Comparison of ENCODE assay signal across 9 mouse cellular contexts in genomic region chr15:101253563-101253885, GRCm38 (mm10). TPM values are rescaled to one million over a fixed set of nuclear protein-coding genes. Genes with fewer than 3 reads are reported as not detected.
DNase-seq lines count a peak whose midpoint lies in the region; ATAC-seq and TF ChIP-seq lines count a peak whose summit lies in the region.
"Had no signal": no experiment of that assay in that cellular context is flagged by ENCODE, and none has a peak within 500 bp of the region (broad histone marks: within the 10 kb centered on the region; RNA-seq: fewer than 3 reads in every experiment).

No protein-coding gene starts in this region.

- peak overlapping the region; percentile 70; the same call in 1 of the 2 replicates for H3K27ac ChIP-seq in heart, postnatal 0 days (ENCODE audit: low read depth)
- H3K27ac ChIP-seq in bone marrow, adult 2 months (ENCODE audit: control insufficient read depth, insufficient read depth, low read depth, low read length, poor library complexity): peak overlapping the region; percentile 16; the same call in 1 of the 2 replicates
- no peak overlapping the region for H3K27ac ChIP-seq in hindbrain, embryonic 12.5 days
- no peak overlapping the region for H3K27ac ChIP-seq in midbrain, embryonic 11.5 days (ENCODE audit: low read depth, low read length)

- no peak for DNase-seq in heart, postnatal 0 days (ENCODE audit: low spot score)
- no peak for DNase-seq in heart, postnatal 25 days (ENCODE audit: low spot score)
- no peak for DNase-seq in midbrain, embryonic 11.5 days (ENCODE audit: low spot score, missing footprints)
- DNase-seq in ovary, adult 18-20 months (ENCODE audit: low spot score): no peak
- no peak for DNase-seq in urinary bladder, adult 18-20 months (ENCODE audit: low spot score in 2 of 2)

- peak overlapping the region; percentile 89 for H3K4me2 ChIP-seq in heart, postnatal 0 days (ENCODE audit: low read depth, low read length)
- peak overlapping the region; percentile 92 for H3K4me2 ChIP-seq in hindbrain, embryonic 12.5 days (replicated peaks)
- peak overlapping the region; percentile 81 for H3K4me2 ChIP-seq in midbrain, embryonic 11.5 days

- 27% methylated on average over 3 of the region's 3 CpGs for WGBS in heart, postnatal 0 days
- WGBS in bone marrow, adult 2 months: 32% methylated on average over 3 of the region's 3 CpGs
- WGBS in hindbrain, embryonic 12.5 days: 41% methylated on average over 3 of the region's 3 CpGs
- 41% methylated on average over 3 of the region's 3 CpGs for WGBS in midbrain, embryonic 11.5 days

- no peaks in the 10 kb centered on the region for H3K36me3 ChIP-seq in heart, postnatal 0 days (replicated peaks; ENCODE audit: control insufficient read depth, insufficient read depth, low read length)
- H3K36me3 ChIP-seq in hindbrain, embryonic 12.5 days: no peaks in the 10 kb centered on the region
- no peaks in the 10 kb centered on the region for H3K36me3 ChIP-seq in midbrain, embryonic 11.5 days (ENCODE audit: control insufficient read depth, insufficient read depth, low read length)

- no peak for TF ChIP-seq CTCF in heart, postnatal 0 days (IDR thresholded peaks at IDR 0.05; ENCODE audit: low read depth)
- no peak for TF ChIP-seq CTCF in bone marrow, adult 2 months (IDR thresholded peaks at IDR 0.05; ENCODE audit: control insufficient read depth, insufficient read depth, low read length)

- TF ChIP-seq EP300 in heart, postnatal 0 days (IDR thresholded peaks at IDR 0.05; ENCODE audit: low read depth): no peak

- H3K9me3 ChIP-seq in heart, postnatal 0 days (replicated peaks; ENCODE audit: control insufficient read depth, low read length): no peaks in the 10 kb centered on the region
- no peaks in the 10 kb centered on the region for H3K9me3 ChIP-seq in hindbrain, embryonic 12.5 days (replicated peaks)
- no peaks in the 10 kb centered on the region for H3K9me3 ChIP-seq in midbrain, embryonic 11.5 days (ENCODE audit: control insufficient read depth, low read length)

- H3K9ac ChIP-seq in heart, postnatal 0 days (replicated peaks; ENCODE audit: low read depth, low read length): no peak overlapping the region
- H3K9ac ChIP-seq in hindbrain, embryonic 12.5 days: peak overlapping the region; percentile 84
- peak overlapping the region; percentile 73 for H3K9ac ChIP-seq in midbrain, embryonic 11.5 days (ENCODE audit: low read length)

- no peaks in the 10 kb centered on the region for H3K27me3 ChIP-seq in heart, postnatal 0 days (ENCODE audit: control insufficient read depth, insufficient read depth, low read length)
- H3K27me3 ChIP-seq in hindbrain, embryonic 12.5 days: peaks cover 11% of the 10 kb centered on the region
- H3K27me3 ChIP-seq in midbrain, embryonic 11.5 days (ENCODE audit: control insufficient read depth, insufficient read depth, low read length): no peaks in the 10 kb centered on the region; the same call in 1 of the 2 replicates

- ATAC-seq in heart, postnatal 0 days (ENCODE audit: insufficient read depth, low read depth): no peak
- ATAC-seq in hindbrain, embryonic 12.5 days (ENCODE audit: low FRiP score): no peak
- peak; percentile 29 for ATAC-seq in midbrain, embryonic 11.5 days (ENCODE audit: low FRiP score)
- no peak for ATAC-seq in monocyte, adult 5-6 weeks (replicated peaks; ENCODE audit: insufficient number of reproducible peaks, low FRiP score, low TSS enrichment, poor library complexity, severe bottlenecking)

- peaks cover 36% of the 10 kb centered on the region for H3K4me1 ChIP-seq in heart, postnatal 0 days (ENCODE audit: control insufficient read depth, insufficient read depth)
- H3K4me1 ChIP-seq in bone marrow, adult 2 months (ENCODE audit: control insufficient read depth, insufficient read depth, low read length): peaks cover 9% of the 10 kb centered on the region
- 0 out of 2 replicates have a peak, but pooled peaks cover 4% of the 10 kb centered on the region for H3K4me1 ChIP-seq in hindbrain, embryonic 12.5 days
- H3K4me1 ChIP-seq in midbrain, embryonic 11.5 days (ENCODE audit: control insufficient read depth, insufficient read depth, low read length): 0 out of 2 replicates have a peak, but pooled peaks cover 3% of the 10 kb centered on the region

- no peak for TF ChIP-seq POLR2A in bone marrow, adult 2 months (IDR thresholded peaks at IDR 0.05; ENCODE audit: borderline replicate concordance, control insufficient read depth, low read depth, low read length)

- intact Hi-C loops in heart, postnatal 25 days (cut with DNase I): no loop called here

- H3K4me3 ChIP-seq in heart, postnatal 0 days (ENCODE audit: low read depth, low read length): peak overlapping the region; percentile 62
- peak overlapping the region; percentile 43 for H3K4me3 ChIP-seq in bone marrow, adult 2 months (replicated peaks; ENCODE audit: control insufficient read depth, low read depth, low read length)
- peak overlapping the region; percentile 56 for H3K4me3 ChIP-seq in hindbrain, embryonic 12.5 days
- peak overlapping the region; percentile 54 for H3K4me3 ChIP-seq in midbrain, embryonic 11.5 days (ENCODE audit: low read depth, low read length)

RNA-seq across cellular contexts. Expression of gene Nr4a1, which starts 0.5 kb away (rescaled TPM):
- total RNA-seq in heart, postnatal 0 days (2014; rRNA removed; ENCODE audit: low replicate concordance): 40.2 and 56.0 TPM in 2 replicates
- polyA plus RNA-seq in heart, postnatal 0 days (2015; fragmentation: Nextera tagmentation; extraction: Ambion mirVana): 7.4 and 8.6 TPM in 2 replicates
- total RNA-seq in heart, postnatal 25 days (2021): 1 to 10 TPM; 5.5 to 6.3 TPM
- 9.1 and 10.0 TPM in 2 replicates for polyA plus RNA-seq in bone marrow, adult 2 months (2011; ENCODE audit: insufficient read depth, insufficient read length, low replicate concordance, missing spikeins)
- polyA plus RNA-seq in hindbrain, embryonic 12.5 days (2016; fragmentation: Nextera tagmentation; extraction: Ambion mirVana): 4.4 and 5.5 TPM in 2 replicates
- 1.3 TPM in 2 replicates for polyA plus RNA-seq in midbrain, embryonic 11.5 days (2014; fragmentation: Nextera tagmentation; extraction: Ambion mirVana)
- 717 to 1,434 TPM (median 717 TPM) in 3 replicates for total RNA-seq in monocyte, adult 5-6 weeks (2017)

RNA-seq across cellular contexts. Expression of gene Grasp, which starts 29.5 kb away (rescaled TPM):
- 8.0 and 21.3 TPM in 2 replicates for total RNA-seq in heart, postnatal 0 days (2014; rRNA removed; ENCODE audit: low replicate concordance)
- 2.0 and 2.3 TPM in 2 replicates for polyA plus RNA-seq in heart, postnatal 0 days (2015; fragmentation: Nextera tagmentation; extraction: Ambion mirVana)
- total RNA-seq in heart, postnatal 25 days (2021): 10 to 100 TPM in 1 of 2 experiments, 1 to 10 TPM in 1; 9.4 to 12.3 TPM
- polyA plus RNA-seq in bone marrow, adult 2 months (2011; ENCODE audit: insufficient read depth, insufficient read length, low replicate concordance, missing spikeins): 2.5 and 2.6 TPM in 2 replicates
- 4.8 and 8.2 TPM in 2 replicates for polyA plus RNA-seq in hindbrain, embryonic 12.5 days (2016; fragmentation: Nextera tagmentation; extraction: Ambion mirVana)
- 3.6 and 4.5 TPM in 2 replicates for polyA plus RNA-seq in midbrain, embryonic 11.5 days (2014; fragmentation: Nextera tagmentation; extraction: Ambion mirVana)
- total RNA-seq in monocyte, adult 5-6 weeks (2017): 4.9 to 10.8 TPM (median 9.0 TPM) in 3 replicates

RNA-seq across cellular contexts. Expression of gene Atg101, which starts 30.5 kb away (rescaled TPM):
- 43.7 and 61.6 TPM in 2 replicates for total RNA-seq in heart, postnatal 0 days (2014; rRNA removed; ENCODE audit: low replicate concordance)
- 48.6 and 53.4 TPM in 2 replicates for polyA plus RNA-seq in heart, postnatal 0 days (2015; fragmentation: Nextera tagmentation; extraction: Ambion mirVana)
- 10 to 100 TPM; 21.5 to 25.0 TPM for total RNA-seq in heart, postnatal 25 days (2021)
- polyA plus RNA-seq in bone marrow, adult 2 months (2011; ENCODE audit: insufficient read depth, insufficient read length, low replicate concordance, missing spikeins): 27.4 and 42.0 TPM in 2 replicates
- 62.0 and 66.5 TPM in 2 replicates for polyA plus RNA-seq in hindbrain, embryonic 12.5 days (2016; fragmentation: Nextera tagmentation; extraction: Ambion mirVana)
- 57.9 and 67.4 TPM in 2 replicates for polyA plus RNA-seq in midbrain, embryonic 11.5 days (2014; fragmentation: Nextera tagmentation; extraction: Ambion mirVana)
- 52.9 to 72.0 TPM (median 58.7 TPM) in 3 replicates for total RNA-seq in monocyte, adult 5-6 weeks (2017)

RNA-seq across cellular contexts. Expression of gene 6030408B16Rik, which starts 39.5 kb away (rescaled TPM):
- total RNA-seq in heart, postnatal 0 days (2014; rRNA removed; ENCODE audit: low replicate concordance): 6.5 and 8.4 TPM in 2 replicates
- 6.4 and 8.1 TPM in 2 replicates for polyA plus RNA-seq in heart, postnatal 0 days (2015; fragmentation: Nextera tagmentation; extraction: Ambion mirVana)
- total RNA-seq in heart, postnatal 25 days (2021): 1 to 10 TPM; 1.3 to 1.5 TPM
- 0.50 and 1.4 TPM in 2 replicates for polyA plus RNA-seq in bone marrow, adult 2 months (2011; ENCODE audit: insufficient read depth, insufficient read length, low replicate concordance, missing spikeins)
- 0.31 and 0.87 TPM in 2 replicates for polyA plus RNA-seq in hindbrain, embryonic 12.5 days (2016; fragmentation: Nextera tagmentation; extraction: Ambion mirVana)
- 0.33 TPM in 1 of 2 replicates, not detected in the other for polyA plus RNA-seq in midbrain, embryonic 11.5 days (2014; fragmentation: Nextera tagmentation; extraction: Ambion mirVana)
- total RNA-seq in monocyte, adult 5-6 weeks (2017): 0.75 to 1.4 TPM in 2 of 3 replicates, not detected in the other
- total RNA-seq: common myeloid progenitor, adult 5-6 weeks had no signal

Comparison
In these comparisons a context has a peak if more than half of its experiments do, and no peak if none do; other contexts are left out.
1. H3K27ac ChIP-seq: peak in heart, postnatal 0 days (single experiment) and bone marrow, adult 2 months (single experiment); none in hindbrain, embryonic 12.5 days (single experiment) and midbrain, embryonic 11.5 days (single experiment).
2. Peak in every context shown above with its lines, with median percentiles within 50 percentile points of each other: H3K4me2 ChIP-seq and H3K4me3 ChIP-seq.